Mouse (Mus musculus) embryo, embryonic 10.5 days (tissue): ENCODE results near the gene Gm20388.

Source experiments
- DNase-seq: peaks from one replicate; pipeline ENCODE4 v3.0.0-alpha.2; 2015; ENCODE audit warnings: low spot score

Gene Gm20388

GRCm38 (mm10) chr8:120124836-120125389, 214.3 kb downstream of the Gm20388 start:
- DNase-seq, result no peak

DNA sequence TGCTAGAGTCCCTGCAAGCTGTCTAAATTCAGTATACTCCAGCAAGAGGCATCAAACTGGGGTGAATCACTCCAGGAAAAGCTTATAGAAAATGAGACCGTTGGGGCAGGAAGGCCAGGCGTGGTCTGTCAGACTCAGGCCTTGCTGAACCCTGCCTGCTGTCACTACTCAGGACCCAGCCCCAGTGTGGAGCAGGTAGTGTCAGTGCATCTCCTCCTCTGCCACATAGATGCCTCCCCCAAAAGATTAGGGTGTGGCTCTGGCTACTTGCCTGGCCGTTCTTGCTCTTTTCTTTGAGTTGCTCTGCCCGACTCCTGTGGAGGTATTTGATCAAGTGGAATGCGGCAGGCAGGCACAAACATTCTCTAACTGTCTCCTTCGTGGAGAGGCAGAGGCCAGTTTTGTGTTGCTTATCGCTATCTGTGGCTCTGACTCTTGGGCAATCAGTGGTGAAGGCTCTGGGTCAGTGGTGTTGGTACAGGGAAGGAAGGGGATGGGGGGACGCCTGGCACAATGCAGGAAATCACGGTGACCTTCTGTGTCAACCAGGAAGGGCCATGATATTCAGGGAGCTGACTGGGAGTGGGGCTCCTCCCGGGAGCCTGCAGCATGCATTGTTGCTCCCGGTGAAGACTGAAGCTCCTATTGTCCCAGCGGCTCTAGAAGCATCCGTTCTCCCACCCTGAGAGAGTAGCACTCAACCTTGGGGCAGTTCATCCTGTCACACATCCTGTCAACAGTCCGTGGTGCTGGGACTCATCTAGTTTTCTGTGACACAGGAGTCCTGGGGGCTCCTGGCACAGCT, 215.9 kb downstream of the Gm20388 start:
- DNase-seq, result no peak

- peak; percentile 50 for DNase-seq
These were observed 218.9 kb downstream of the Gm20388 start for GRCm38 (mm10) chr8:120129547-120129946.

GRCm38 (mm10) chr8:120131158-120131557, 220.5 kb downstream of the Gm20388 start:
- no peak for DNase-seq

GRCm38 (mm10) chr8:120133169-120133568, 222.5 kb downstream of the Gm20388 start:
- DNase-seq, result no peak

DNA sequence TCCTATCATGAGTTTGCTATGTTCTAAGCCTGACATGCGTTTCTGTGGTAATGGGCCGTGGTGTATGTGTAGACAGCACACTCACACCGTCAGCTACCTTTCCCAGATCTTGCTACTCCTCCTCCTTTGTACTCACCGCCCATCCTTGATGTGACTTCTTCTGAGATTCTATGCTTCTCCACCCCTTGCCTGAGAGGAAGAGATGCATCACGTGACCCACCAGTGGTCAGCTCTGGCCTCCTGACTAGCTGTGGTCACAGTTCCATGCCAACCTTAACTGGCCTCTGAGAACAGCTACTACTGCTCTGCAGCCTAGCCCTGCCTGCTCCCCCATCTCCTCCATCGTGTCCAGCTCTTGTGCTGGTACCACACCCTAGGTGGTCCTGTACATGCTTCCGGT, 225.0 kb downstream of the Gm20388 start:
- no peak for DNase-seq

DNA sequence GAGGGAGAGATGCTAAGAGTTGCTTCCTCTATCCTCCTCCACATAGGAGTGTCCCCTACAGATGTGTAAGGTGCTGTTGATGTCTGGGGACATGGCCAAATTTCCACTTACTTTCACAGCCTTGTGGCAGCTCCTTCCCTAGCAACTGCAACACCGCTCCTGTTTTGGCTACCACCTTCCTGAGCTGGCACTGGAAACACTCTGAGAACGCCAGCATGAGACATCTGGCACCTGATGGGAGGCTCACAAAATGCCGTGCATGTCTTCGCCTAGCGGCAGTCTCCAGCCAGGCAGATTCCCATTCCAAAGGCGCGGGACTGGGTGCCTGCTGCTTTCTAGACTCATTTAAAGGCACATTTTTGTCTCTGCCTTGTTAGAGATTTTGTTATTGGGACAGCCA, 226.0 kb downstream of the Gm20388 start:
- DNase-seq, result no peak

- DNase-seq, result no peak
These were observed 228.3 kb downstream of the Gm20388 start for GRCm38 (mm10) chr8:120138958-120139357.

DNA sequence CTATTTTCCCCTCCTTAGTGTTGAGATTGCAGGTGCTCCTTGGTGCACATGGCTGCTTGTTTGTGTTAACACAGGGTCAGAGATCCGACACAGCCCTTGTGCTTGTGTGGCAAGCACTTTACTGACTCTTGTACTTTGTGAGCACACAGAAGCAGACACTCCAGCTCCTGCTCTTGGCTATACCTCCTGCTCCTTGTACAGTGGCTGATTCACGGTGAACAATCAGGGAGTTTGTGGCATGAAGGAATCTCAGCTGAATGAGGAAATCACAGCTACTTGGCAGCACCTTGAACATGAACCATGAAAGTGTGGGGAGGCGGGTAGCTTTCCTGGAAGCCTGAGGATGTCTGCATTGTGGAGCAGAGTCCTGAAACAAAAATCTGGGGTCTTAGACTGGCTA, 230.1 kb downstream of the Gm20388 start:
- no peak for DNase-seq

DNA sequence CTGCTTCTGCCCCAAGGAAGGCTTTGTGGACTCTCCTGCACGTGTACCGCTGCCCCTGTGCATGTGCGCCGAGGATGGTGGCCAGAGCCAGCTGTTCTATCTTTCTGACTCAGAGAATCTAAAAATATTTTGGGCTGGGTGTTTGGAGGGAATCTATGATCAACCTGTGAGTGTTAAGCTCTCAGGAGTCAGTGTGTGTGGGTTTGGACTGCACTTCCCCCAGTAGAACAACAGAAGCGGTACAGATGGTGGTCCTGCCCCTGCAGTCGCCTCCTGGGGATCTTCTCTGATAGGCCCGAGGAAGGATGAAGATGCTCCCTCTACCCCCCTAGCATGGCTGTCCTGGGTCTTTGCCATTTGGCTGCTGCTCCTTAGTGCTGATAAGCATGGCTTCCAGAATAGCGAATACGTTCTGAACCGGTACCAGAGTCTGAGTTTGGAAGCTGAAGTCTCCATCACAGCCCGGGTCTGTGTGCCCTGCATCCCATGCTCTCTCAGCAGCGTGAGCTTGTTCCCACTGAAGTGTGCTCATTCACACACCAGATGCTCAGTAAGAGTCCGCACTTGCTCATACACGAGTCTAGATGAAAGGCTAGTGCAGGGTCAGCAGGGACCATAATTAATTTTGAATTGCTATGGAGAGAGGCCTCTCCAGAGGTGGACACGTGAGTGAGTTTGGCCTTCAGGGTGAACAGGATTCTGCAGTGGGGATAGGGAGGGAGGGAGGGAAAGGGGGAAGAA, 233.4 kb downstream of the Gm20388 start:
- no peak for DNase-seq

DNA sequence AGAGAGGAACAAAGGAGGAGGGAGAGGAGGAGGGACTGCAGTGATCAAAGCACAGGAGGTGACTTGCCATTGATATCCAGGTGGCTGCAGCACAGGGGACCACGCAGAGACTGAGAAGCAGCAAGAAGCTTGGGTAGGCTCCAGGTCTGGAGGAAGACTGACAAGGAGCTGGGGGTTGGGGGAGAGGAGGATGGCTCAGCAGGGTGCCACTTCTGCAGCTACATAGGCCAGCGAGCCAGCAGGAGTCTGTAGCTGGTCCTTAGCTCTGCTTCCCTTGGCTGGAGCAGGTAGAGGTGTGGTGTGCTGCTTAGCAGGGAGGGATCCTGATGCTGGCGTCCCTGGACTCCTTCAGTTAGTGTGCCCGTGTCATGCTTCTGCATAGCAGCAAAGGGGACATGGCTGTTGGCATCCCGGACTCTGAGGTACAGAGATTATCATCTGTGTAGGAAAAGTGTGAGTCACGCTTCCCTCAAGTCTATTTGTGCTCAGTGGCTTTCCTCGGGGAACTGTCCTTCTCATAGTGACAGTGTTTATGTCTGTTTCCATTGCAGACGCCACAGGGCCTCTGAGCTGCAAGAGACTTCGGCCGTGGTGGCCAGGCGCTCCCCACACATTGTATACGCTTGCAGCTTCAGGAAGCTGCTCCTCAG, 234.1 kb downstream of the Gm20388 start:
- DNase-seq, result no peak

GRCm38 (mm10) chr8:120146051-120146450, 235.4 kb downstream of the Gm20388 start:
- no peak for DNase-seq

GRCm38 (mm10) chr8:120150028-120150427, 239.4 kb downstream of the Gm20388 start:
- DNase-seq, result no peak

- DNase-seq, result no peak
These were observed 240.5 kb downstream of the Gm20388 start for GRCm38 (mm10) chr8:120151151-120151550.

DNA sequence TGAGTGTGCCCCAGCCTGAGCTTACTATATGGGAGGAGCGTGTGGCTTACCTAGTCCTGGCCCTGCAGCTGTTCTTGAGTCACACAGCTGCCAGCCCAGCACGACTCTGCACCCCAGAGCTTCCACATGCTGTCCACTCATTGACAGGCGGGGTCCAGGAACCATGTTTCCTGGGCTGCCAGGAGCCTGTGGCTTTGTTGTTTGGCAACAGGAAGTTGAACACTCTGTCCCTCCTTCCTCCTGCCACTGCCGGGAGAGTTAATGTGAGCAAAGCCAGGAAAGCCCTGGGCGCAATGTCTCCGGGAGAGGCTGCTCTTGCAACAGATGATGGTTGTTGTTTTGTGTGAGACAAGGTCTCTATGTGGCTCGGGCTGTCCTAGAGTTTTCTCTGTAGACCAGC, 242.0 kb downstream of the Gm20388 start:
- no peak for DNase-seq

GRCm38 (mm10) chr8:120160366-120160765, 249.7 kb downstream of the Gm20388 start:
- DNase-seq, result no peak

DNA sequence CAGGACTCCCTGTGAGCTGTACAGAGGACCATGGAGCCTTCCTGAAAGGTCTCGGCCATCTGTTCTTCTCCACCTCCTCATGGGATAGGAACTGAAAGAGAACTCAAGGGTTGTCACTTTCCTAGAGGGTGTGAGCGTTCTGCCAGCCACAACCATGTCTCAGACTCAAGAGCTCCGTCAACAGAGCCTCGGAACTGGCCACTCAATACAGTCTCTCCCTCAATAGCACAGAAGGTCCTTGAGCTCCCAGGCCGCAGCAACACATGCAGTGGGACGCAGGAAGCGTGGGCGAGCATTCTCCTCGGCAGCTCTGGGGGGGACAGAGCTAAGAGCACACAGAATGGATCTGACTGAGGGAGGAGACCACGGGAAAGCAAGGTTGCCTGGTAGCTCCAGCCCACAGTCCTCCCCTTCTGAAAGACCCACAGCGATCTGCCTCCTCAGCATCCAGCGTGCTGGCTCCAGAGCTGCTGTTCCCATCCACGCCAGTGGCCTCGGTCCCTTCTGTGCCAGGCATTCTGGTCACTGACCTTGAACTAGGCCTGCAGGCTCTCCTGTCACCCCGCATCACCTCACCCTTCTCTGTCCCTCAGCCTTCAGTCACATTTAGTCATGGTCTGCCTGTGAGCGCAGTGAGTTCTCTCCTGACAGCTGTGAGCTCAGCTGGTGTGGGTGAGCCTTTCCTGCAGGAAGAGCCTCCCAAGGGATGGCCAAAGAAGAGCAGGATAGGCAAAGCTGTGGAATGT, 251.2 kb downstream of the Gm20388 start:
- no peak for DNase-seq

- no peak for DNase-seq
These were observed 251.7 kb downstream of the Gm20388 start for GRCm38 (mm10) chr8:120162404-120162752.

DNA sequence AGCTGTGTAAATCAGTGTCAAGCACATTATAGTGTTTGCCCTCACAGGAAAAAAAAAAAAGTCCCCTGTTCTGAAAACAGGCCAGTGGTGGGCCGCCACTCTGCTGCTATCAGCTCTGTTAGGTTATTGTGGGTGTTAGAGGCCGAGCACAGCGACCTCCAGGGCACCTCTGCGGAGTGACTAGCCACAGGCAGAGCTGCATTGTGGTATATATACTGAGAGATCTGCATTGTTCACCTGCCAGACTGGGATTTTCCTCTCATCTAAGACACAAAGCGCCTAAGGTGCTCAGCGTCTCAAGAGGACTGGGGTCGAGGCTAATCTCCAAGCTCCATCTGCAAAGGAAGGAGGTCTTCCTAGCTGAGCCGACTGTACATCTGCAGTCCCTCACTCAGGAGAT, 252.7 kb downstream of the Gm20388 start:
- DNase-seq, result no peak

- DNase-seq, result no peak
These were observed 253.4 kb downstream of the Gm20388 start for GRCm38 (mm10) chr8:120164026-120164425.

GRCm38 (mm10) chr8:120167136-120167535, 256.5 kb downstream of the Gm20388 start:
- no peak for DNase-seq

- DNase-seq, result no peak
These were observed 257.2 kb downstream of the Gm20388 start for GRCm38 (mm10) chr8:120167821-120168220.
